Mouse (Mus musculus): Measurements from ENCODE around the gene Slc6a13. TPM values are rescaled to one million over a fixed set of nuclear protein-coding genes. Genes with fewer than 3 reads are reported as not detected.

Gene Slc6a13
- total and polyA plus RNA-seq, 3 experiments = 9.6 to 17.4 (median 15.4) TPM

DNA sequence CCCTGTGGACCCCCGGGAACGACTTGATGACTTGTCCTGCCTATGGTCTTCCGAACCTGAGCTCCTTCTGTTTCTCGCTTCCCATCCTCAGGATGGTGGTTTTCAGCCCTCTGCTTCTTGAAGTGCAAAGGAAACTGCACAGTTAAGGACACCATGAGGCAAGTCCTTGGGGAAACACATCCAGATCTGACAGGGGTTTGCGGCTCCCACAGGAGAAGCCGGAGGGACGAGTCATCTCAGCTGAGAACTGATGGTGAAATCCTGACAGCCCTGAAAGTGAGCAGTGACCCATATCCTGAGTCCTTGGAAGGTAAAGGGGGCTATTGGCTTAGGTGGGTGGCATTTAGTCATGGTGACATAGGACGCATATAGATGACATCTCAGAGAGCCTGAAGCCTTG lies 80.5 kb downstream of the Slc6a13 start:
- Histone ChIP-seq H3K27me3 (replicated peaks) (peaks cover 94% of the 10 kb centered on the region), H3K4me1 (ENCODE audit: control insufficient read depth in 1 of 2, insufficient read depth in 2 of 2) (peaks cover 0 to 11% of the 10 kb centered on the region in 2 experiments; a peak in 2 of 4 replicates), H3K4me2 (ENCODE audit: insufficient read depth, low read depth, poor library complexity, severe bottlenecking) (no peak overlapping the region), H3K9ac (ENCODE audit: insufficient read depth, low read depth) (no peak overlapping the region), H3K4me3 (replicated peaks in 1 of 3; ENCODE audit: low read depth in 2 of 3, low read length in 2 of 3, poor library complexity in 1 of 3) (no peak overlapping the region), H3K9me3 (replicated peaks; ENCODE audit: low read length) (no peaks in the 10 kb centered on the region), H3K79me2 (replicated peaks; ENCODE audit: control insufficient read depth, extremely low read depth, insufficient read depth, poor library complexity, severe bottlenecking) (no peaks in the 10 kb centered on the region), H3K36me3 (replicated peaks in 1 of 2; ENCODE audit: control insufficient read depth in 1 of 2, insufficient read depth in 1 of 2, low read length in 1 of 2) (no peaks in the 10 kb centered on the region), H3K27ac (ENCODE audit: insufficient read depth, low read depth) (no peak overlapping the region)
- TF ChIP-seq BHLHE40 (IDR thresholded peaks at IDR 0.05; ENCODE audit: low read depth, low read length) (no peak), RAD21 (IDR thresholded peaks at IDR 0.05; ENCODE audit: low read depth, low read length) (no peak)
- in situ Hi-C loops (cut with MboI; ENCODE audit: low pct_ligation_motif_present, low pct_unique_long_range_greater_than_20kb, low sequenced_read_pairs) = no loop called here
- dilution Hi-C loops (cut with MboI; ENCODE audit: extremely low pct_ligation_motif_present, extremely low pct_unique_long_range_greater_than_20kb, low sequenced_read_pairs) = no loop called here
- DNase-seq (ENCODE audit: extremely low read depth) = no peak

DNA sequence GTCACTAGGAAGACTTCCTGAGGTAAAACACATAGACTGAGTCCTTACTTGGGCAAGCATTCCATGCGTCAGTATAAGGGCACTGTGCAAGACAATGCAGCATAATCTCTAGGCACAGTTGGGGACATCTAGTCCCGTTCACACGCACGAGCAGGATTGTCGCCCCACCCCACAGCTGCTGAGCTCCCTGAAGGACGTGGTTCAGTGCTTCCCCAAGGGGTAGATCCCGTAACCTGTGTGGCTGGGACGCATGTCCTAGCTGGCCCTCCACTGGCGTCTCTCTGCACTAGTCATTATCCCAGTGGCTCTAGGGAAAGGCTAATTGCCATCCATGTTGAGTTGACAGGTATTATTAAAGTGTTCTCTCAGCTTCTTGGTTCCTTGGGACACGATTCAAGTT lies 82.0 kb downstream of the Slc6a13 start:
- in situ Hi-C loops (cut with MboI; ENCODE audit: low pct_ligation_motif_present, low pct_unique_long_range_greater_than_20kb, low sequenced_read_pairs) = no loop called here
- H3K4me2 ChIP-seq (ENCODE audit: insufficient read depth, low read depth, poor library complexity, severe bottlenecking) = no peak overlapping the region
- no peak overlapping the region for H3K9ac ChIP-seq (ENCODE audit: insufficient read depth, low read depth)
- H3K36me3 ChIP-seq (replicated peaks in 1 of 2; ENCODE audit: control insufficient read depth in 1 of 2, insufficient read depth in 1 of 2, low read length in 1 of 2) = no peaks in the 10 kb centered on the region
- no peak for DNase-seq (ENCODE audit: extremely low read depth)
- TF ChIP-seq ELF1 (IDR thresholded peaks at IDR 0.05; ENCODE audit: low read depth, low read length) = no peak
- no peak for TF ChIP-seq TBP (conservative IDR thresholded peaks at IDR 0.05; ENCODE audit: low read depth, low read length)
- no peak for TF ChIP-seq NRF1 (IDR thresholded peaks at IDR 0.05; ENCODE audit: low read depth, low read length)
- H3K9me3 ChIP-seq (replicated peaks; ENCODE audit: low read length) = no peaks in the 10 kb centered on the region
- H3K27ac ChIP-seq (ENCODE audit: insufficient read depth, low read depth) = no peak overlapping the region
- no peak overlapping the region for H3K4me3 ChIP-seq (replicated peaks in 1 of 3; ENCODE audit: low read depth in 2 of 3, low read length in 2 of 3, poor library complexity in 1 of 3)
- dilution Hi-C loops (cut with MboI; ENCODE audit: extremely low pct_ligation_motif_present, extremely low pct_unique_long_range_greater_than_20kb, low sequenced_read_pairs) = no loop called here
- no peaks in the 10 kb centered on the region for H3K79me2 ChIP-seq (replicated peaks; ENCODE audit: control insufficient read depth, extremely low read depth, insufficient read depth, poor library complexity, severe bottlenecking)
- peaks cover 98% of the 10 kb centered on the region for H3K27me3 ChIP-seq (replicated peaks)
- H3K4me1 ChIP-seq (ENCODE audit: control insufficient read depth in 1 of 2, insufficient read depth in 2 of 2) = peaks cover 0 to 11% of the 10 kb centered on the region in 2 experiments; a peak in 2 of 4 replicates

DNA sequence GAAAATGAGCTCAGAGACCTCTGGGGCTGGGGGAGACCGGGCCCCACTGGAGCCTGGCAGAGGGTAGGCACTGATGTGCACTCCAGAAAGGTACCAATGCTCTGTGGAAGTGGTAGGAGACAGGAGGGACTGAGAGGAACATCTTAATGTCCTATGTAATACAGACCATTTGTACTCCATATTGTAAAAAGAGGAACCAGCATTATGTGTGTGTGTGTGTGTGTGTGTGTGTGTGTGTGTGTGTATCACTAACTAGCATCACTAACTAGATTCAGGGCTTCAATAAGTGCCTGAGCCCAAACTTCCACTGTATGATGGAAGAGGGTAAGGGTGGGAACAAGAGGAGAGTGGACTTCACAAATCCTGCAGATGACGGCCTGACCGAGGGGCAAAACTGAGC lies 85.4 kb downstream of the Slc6a13 start:
- H3K4me2 ChIP-seq (ENCODE audit: insufficient read depth, low read depth, poor library complexity, severe bottlenecking) = peak overlapping the region; percentile 26; the same call in 1 of the 2 replicates
- no peak for DNase-seq (ENCODE audit: extremely low read depth)
- 0 out of 4 replicates have a peak, but pooled peaks cover 0 to 4% of the 10 kb centered on the region in 2 experiments for H3K4me1 ChIP-seq (ENCODE audit: control insufficient read depth in 1 of 2, insufficient read depth in 2 of 2)
- TF ChIP-seq RAD21 (IDR thresholded peaks at IDR 0.05; ENCODE audit: low read depth, low read length) (no peak), ZMIZ1 (IDR thresholded peaks at IDR 0.05; ENCODE audit: low read depth, low read length) (no peak), TBP (conservative IDR thresholded peaks at IDR 0.05; ENCODE audit: low read depth, low read length) (no peak), JUND (conservative IDR thresholded peaks at IDR 0.05; ENCODE audit: low read depth, low read length) (no peak), CTCF (conservative IDR thresholded peaks at IDR 0.05 in 1 of 2, IDR thresholded peaks at IDR 0.05 in 1 of 2; ENCODE audit: low read depth in 2 of 2, low read length in 2 of 2) (no peak), USF1 (IDR thresholded peaks at IDR 0.05; ENCODE audit: low read depth, low read length) (no peak), SMC3 (IDR thresholded peaks at IDR 0.05; ENCODE audit: low read depth, low read length) (no peak)
- H3K27me3 ChIP-seq (replicated peaks) = peaks cover 98% of the 10 kb centered on the region
- H3K9ac ChIP-seq (ENCODE audit: insufficient read depth, low read depth) = no peak overlapping the region
- in situ Hi-C loops (cut with MboI; ENCODE audit: low pct_ligation_motif_present, low pct_unique_long_range_greater_than_20kb, low sequenced_read_pairs) = no loop called here
- H3K79me2 ChIP-seq (replicated peaks; ENCODE audit: control insufficient read depth, extremely low read depth, insufficient read depth, poor library complexity, severe bottlenecking) = no peaks in the 10 kb centered on the region
- dilution Hi-C loops (cut with MboI; ENCODE audit: extremely low pct_ligation_motif_present, extremely low pct_unique_long_range_greater_than_20kb, low sequenced_read_pairs) = no loop called here
- no peaks in the 10 kb centered on the region for H3K9me3 ChIP-seq (replicated peaks; ENCODE audit: low read length)
- H3K4me3 ChIP-seq (replicated peaks in 1 of 3; ENCODE audit: low read depth in 2 of 3, low read length in 2 of 3, poor library complexity in 1 of 3) = no peak overlapping the region
- H3K27ac ChIP-seq (ENCODE audit: insufficient read depth, low read depth) = no peak overlapping the region
- H3K36me3 ChIP-seq (replicated peaks in 1 of 2; ENCODE audit: control insufficient read depth in 1 of 2, insufficient read depth in 1 of 2, low read length in 1 of 2) = no peaks in the 10 kb centered on the region

Other genes starting within 250 kb of the Slc6a13 start
- gene Mical3, start 169.2 kb upstream of the Slc6a13 start, total RNA-seq (2012; rRNA removed) = 22.1 and 26.8 TPM in 2 replicates
- 7.9 and 10.2 TPM in 2 replicates for gene Mical3, start 169.2 kb upstream of the Slc6a13 start, total RNA-seq (2014; rRNA removed)
- gene Mical3, start 169.2 kb upstream of the Slc6a13 start, polyA plus RNA-seq (2012; ENCODE audit: insufficient read length, low read depth) = 56.3 and 61.3 TPM in 2 replicates
- gene Pex26, start 116.6 kb upstream of the Slc6a13 start, total RNA-seq (2012; rRNA removed) = 3.3 TPM in 2 replicates
- gene Pex26, start 116.6 kb upstream of the Slc6a13 start, total RNA-seq (2014; rRNA removed) = 2.6 and 2.8 TPM in 2 replicates
- gene Pex26, start 116.6 kb upstream of the Slc6a13 start, polyA plus RNA-seq (2012; ENCODE audit: insufficient read length, low read depth) = 3.2 and 3.9 TPM in 2 replicates
- gene Tuba8, start 89.5 kb upstream of the Slc6a13 start, total RNA-seq (2012; rRNA removed) = not detected in 2 replicates
- not detected in 2 replicates for gene Tuba8, start 89.5 kb upstream of the Slc6a13 start, total RNA-seq (2014; rRNA removed)
- not detected in 2 replicates for gene Tuba8, start 89.5 kb upstream of the Slc6a13 start, polyA plus RNA-seq (2012; ENCODE audit: insufficient read length, low read depth)
- 1.3 TPM in 2 replicates for gene Usp18, start 54.3 kb upstream of the Slc6a13 start, total RNA-seq (2012; rRNA removed)
- gene Usp18, start 54.3 kb upstream of the Slc6a13 start, total RNA-seq (2014; rRNA removed) = 0.36 and 0.63 TPM in 2 replicates
- 1.3 and 1.5 TPM in 2 replicates for gene Usp18, start 54.3 kb upstream of the Slc6a13 start, polyA plus RNA-seq (2012; ENCODE audit: insufficient read length, low read depth)
- gene Slc6a12, start 42.8 kb downstream of the Slc6a13 start, total RNA-seq (2012; rRNA removed) = 0.50 and 0.55 TPM in 2 replicates
- 2.5 and 3.7 TPM in 2 replicates for gene Slc6a12, start 42.8 kb downstream of the Slc6a13 start, total RNA-seq (2014; rRNA removed)
- gene Slc6a12, start 42.8 kb downstream of the Slc6a13 start, polyA plus RNA-seq (2012; ENCODE audit: insufficient read length, low read depth) = 2.5 and 2.8 TPM in 2 replicates
- not detected in 2 replicates for gene Iqsec3, start 173.5 kb downstream of the Slc6a13 start, total RNA-seq (2012; rRNA removed)
- not detected in 2 replicates for gene Iqsec3, start 173.5 kb downstream of the Slc6a13 start, total RNA-seq (2014; rRNA removed)
- gene Iqsec3, start 173.5 kb downstream of the Slc6a13 start, polyA plus RNA-seq (2012; ENCODE audit: insufficient read length, low read depth) = not detected in 2 replicates

Measured in CH12.LX (cell line).